Mouse (Mus musculus) heart, postnatal 4 days (tissue): ENCODE results near the gene Ap1ar. TPM values are rescaled to one million over a fixed set of nuclear protein-coding genes. Genes with fewer than 3 reads are reported as not detected.
"Not testable (repeated sequence)": the region's sequence is repeated elsewhere in the genome, so short reads cannot be mapped to it uniquely, and the experiment has no call there.

ENCODE experiments used
- DNase-seq: peaks from one replicate; pipeline ENCODE4 v3.0.0; 2021
- total RNA-seq, 2 experiments: library from RNA; stranded (reverse); gene quantifications; 2 replicates each; pipeline ENCODE4 v1.2.3; 2021

The Ap1ar gene
- total RNA-seq, 2 experiments from 2014 or later, result 19.7 to 20.6 TPM

GRCm38 (mm10) chr3:127793022-127793421 lies 44.3 kb downstream of the Ap1ar start:
- DNase-seq, result no peak

- DNase-seq, result no peak
These were observed 45.4 kb downstream of the Ap1ar start for GRCm38 (mm10) chr3:127791595-127792561.

- no peak for DNase-seq
These were observed 46.3 kb downstream of the Ap1ar start for GRCm38 (mm10) chr3:127791056-127791483.

GRCm38 (mm10) chr3:127790234-127791055 lies 46.9 kb downstream of the Ap1ar start:
- DNase-seq, result peak; percentile 42

- DNase-seq, result peak; percentile 68
These were observed 47.7 kb downstream of the Ap1ar start, which contains the start of gene Tifa for GRCm38 (mm10) chr3:127789500-127790191. Tifa (plus strand) TSS chr3:127789805.

- DNase-seq, result no peak
These were observed 48.4 kb downstream of the Ap1ar start for GRCm38 (mm10) chr3:127788919-127789318.

GRCm38 (mm10) chr3:127788038-127788437 lies 49.3 kb downstream of the Ap1ar start:
- no peak for DNase-seq

GRCm38 (mm10) chr3:127787032-127787431 lies 50.3 kb downstream of the Ap1ar start:
- DNase-seq, result no peak

GRCm38 (mm10) chr3:127783680-127784079 lies 53.6 kb downstream of the Ap1ar start:
- DNase-seq, result not testable (repeated sequence)

GRCm38 (mm10) chr3:127782921-127783320 lies 54.4 kb downstream of the Ap1ar start:
- no peak for DNase-seq

- DNase-seq, result no peak
These were observed 56.4 kb downstream of the Ap1ar start for GRCm38 (mm10) chr3:127780921-127781320.

- DNase-seq, result peak; percentile 76
These were observed 57.2 kb downstream of the Ap1ar start, which contains the start of gene Alpk1 for GRCm38 (mm10) chr3:127780021-127780644. Alpk1 (minus strand) TSS chr3:127780527.

- no peak for DNase-seq
These were observed 68.2 kb downstream of the Ap1ar start for GRCm38 (mm10) chr3:127769146-127769545.

- DNase-seq, result no peak
These were observed 71.4 kb downstream of the Ap1ar start for GRCm38 (mm10) chr3:127765971-127766370.

GRCm38 (mm10) chr3:127764541-127764940 lies 72.8 kb downstream of the Ap1ar start:
- peak; percentile 12 for DNase-seq

GRCm38 (mm10) chr3:127763076-127763612 lies 74.2 kb downstream of the Ap1ar start:
- DNase-seq, result peak; percentile 86

GRCm38 (mm10) chr3:127762403-127762802 lies 74.9 kb downstream of the Ap1ar start:
- DNase-seq, result no peak

- peak; percentile 35 for DNase-seq
These were observed 78.1 kb downstream of the Ap1ar start for GRCm38 (mm10) chr3:127759212-127759611.

- no peak for DNase-seq
These were observed 78.5 kb downstream of the Ap1ar start for GRCm38 (mm10) chr3:127758806-127759205.

- DNase-seq, result no peak
These were observed 79.4 kb downstream of the Ap1ar start for GRCm38 (mm10) chr3:127757886-127758301.
